Mouse (Mus musculus): Measurements from ENCODE around the gene Spata3.

DNA sequence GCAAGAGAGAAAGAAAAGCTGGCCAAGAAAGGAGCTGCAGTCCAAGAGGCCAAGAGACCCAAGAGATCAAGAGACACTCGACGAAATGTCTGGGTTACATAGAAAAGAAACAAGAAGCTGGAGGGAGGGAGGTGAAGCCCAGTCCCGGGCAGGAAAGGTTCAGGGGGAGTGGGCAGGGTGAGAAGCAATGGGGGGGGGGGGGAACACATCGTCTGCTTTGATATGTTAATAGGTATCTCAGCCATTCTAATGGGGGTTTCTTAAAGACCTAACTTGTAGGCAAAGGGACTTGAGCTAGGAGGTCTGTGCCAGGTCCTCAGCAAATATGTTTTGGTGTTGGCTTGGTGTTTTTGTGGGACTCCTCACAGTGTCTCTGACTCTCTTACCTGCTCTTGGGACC, 23.1 kb upstream of the Spata3 start:
- no peak for TF ChIP-seq CTCF (IDR thresholded peaks at IDR 0.05; ENCODE audit: control insufficient read depth, insufficient read depth, low read length)
- no peak for TF ChIP-seq POLR2A (IDR thresholded peaks at IDR 0.05; ENCODE audit: borderline replicate concordance, control insufficient read depth, low read depth, low read length)

Data from bone marrow, adult 2 months (tissue).